Mouse (Mus musculus) small intestine, adult 2 months (tissue): ENCODE measurements around the gene Ddt. TPM values are rescaled to one million over a fixed set of nuclear protein-coding genes. Genes with fewer than 3 reads are reported as not detected.

Experiments
- H3K27ac ChIP-seq: fragments of 200-500 bp; 2 replicates; pipeline ENCODE4 v1.5.1; 2012; ENCODE audit warnings: low read depth, low read length, control low read depth, inconsistent platforms; ENCODE audit not compliant: insufficient read depth
- H3K27me3 ChIP-seq: fragments of 200-500 bp; 2 replicates; pipeline ENCODE4 v1.6.1; 2012; ENCODE audit warnings: mild to moderate bottlenecking, moderate library complexity, low read length, inconsistent platforms; ENCODE audit not compliant: control insufficient read depth, insufficient read depth
- H3K36me3 ChIP-seq: fragments of 200-500 bp; 2 replicates; pipeline ENCODE4 v1.6.1; 2012; ENCODE audit warnings: mild to moderate bottlenecking, low read length, control low read depth, inconsistent platforms; ENCODE audit not compliant: control insufficient read depth, insufficient read depth
- H3K4me1 ChIP-seq: fragments of 200-500 bp; 2 replicates; pipeline ENCODE4 v1.6.1; 2012; ENCODE audit warnings: low read length, inconsistent platforms, mixed read lengths; ENCODE audit not compliant: control insufficient read depth, insufficient read depth, insufficient read length
- H3K4me3 ChIP-seq: fragments of 200-500 bp; 2 replicates; pipeline ENCODE4 v1.5.1; 2012; ENCODE audit warnings: low read depth, mild to moderate bottlenecking, control low read depth, inconsistent platforms, low read length, moderate library complexity
- CTCF ChIP-seq: fragments of 200-500 bp; IDR thresholded peaks from 2 replicates; pipeline ENCODE4 v1.5.1; 2012; ENCODE audit warnings: low read depth, mild to moderate bottlenecking, control low read depth, inconsistent platforms, low read length, moderate library complexity, mixed read lengths; ENCODE audit not compliant: insufficient replicate concordance, insufficient read length; ENCODE audit errors: extremely low read depth
- POLR2A ChIP-seq: fragments of 200-500 bp; IDR thresholded peaks from 2 replicates; pipeline ENCODE4 v1.6.1; 2012; ENCODE audit warnings: low read depth, mild to moderate bottlenecking, control low read depth, inconsistent platforms, low read length, moderate library complexity
- WGBS: fragments of 180-500 bp; shearing (Covaris S2); methylation state at CpG from one replicate; pipeline ENCODE4 v1.1.7; 2018; 5-methylcytosine and 5-hydroxymethylcytosine counted together
- polyA plus RNA-seq: library from polyadenylated mRNA; depleted of rRNA; stranded (reverse); fragments of >200 nt; gene quantifications from 2 replicates; pipeline ENCODE4 v1.2.3, GENCODE M21; 2012

Ddt gene
- polyA plus RNA-seq, 1 experiment: 67.8 TPM

DNA sequence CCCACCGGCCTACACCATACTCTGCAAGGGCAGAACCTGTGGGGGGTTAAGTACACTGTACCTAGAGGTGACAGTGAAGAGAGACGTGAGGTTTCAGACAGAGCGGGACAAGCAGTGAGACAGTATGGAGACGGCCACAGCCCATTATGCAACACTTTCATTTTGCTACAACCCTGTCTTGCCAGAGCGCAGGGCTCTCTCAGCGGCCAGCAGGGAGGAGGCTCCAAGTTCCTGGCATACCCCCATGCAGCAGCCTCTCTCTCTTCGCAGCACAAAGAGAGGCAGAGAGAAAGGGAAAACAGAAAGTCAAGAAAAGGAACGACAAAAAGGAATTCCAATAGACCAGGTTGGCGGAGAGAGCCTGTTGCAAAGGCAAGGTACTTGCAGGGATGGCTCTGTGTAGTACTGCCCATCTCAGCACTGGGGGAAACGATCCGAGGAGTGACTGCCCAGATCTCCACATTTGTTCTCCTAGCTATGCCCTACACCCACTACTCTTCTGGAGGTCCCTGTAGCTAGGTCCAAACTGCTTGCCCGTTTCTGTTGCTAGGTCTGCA, 24.5 kb upstream of the Ddt start:
- Histone ChIP-seq H3K27ac (peak overlapping the region; percentile 26), H3K4me1 (peaks cover 13% of the 10 kb centered on the region), H3K27me3 (no peaks in the 10 kb centered on the region), H3K4me3 (peak overlapping the region; percentile 68), H3K36me3 (no peaks in the 10 kb centered on the region)
- under 1% methylated on average over 12 of the region's 12 CpGs for WGBS
- TF ChIP-seq CTCF (no peak), POLR2A (no peak; the same call in 1 of the 2 replicates)

DNA sequence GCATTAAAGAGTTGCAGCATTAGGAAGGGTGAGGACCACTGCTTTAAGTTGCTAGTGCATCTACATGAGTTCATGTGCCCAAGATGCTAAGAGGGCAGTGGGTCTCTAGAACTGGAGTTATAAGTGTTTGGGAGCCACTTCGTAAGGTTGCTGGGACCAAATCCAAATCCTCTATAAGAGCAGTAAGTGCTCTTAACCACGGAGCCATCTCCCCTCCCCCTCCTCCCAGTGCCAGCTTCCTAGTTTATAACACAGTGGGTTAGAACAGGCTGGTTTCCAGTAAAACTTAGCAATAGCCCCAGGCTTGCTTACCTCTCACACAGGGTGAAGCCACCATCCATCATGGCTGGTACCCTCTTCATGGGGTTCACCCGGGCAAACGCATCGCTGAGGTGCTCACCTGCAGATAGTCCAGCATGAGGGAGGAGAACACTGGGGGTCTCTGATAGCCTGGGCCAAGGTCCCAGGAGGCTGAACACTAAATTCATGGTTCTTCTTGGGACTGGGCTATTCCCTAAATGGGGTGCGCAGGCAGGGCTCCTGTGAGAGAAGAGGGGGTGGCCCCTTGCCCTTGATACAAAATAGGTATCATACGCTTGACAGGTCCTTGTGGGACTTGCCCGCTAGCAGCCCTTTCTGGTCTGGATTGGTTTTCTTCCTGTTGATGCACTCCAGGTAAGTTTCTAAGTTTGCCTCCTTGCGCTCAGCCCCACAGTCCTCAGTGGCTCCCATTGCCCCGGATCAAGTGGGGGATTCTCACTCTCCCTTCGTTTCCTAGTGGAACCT, 23.7 kb upstream of the Ddt start:
- peak overlapping the region; percentile 68 for H3K4me3 ChIP-seq
- H3K27ac ChIP-seq: no peak overlapping the region
- 51% methylated on average over 11 of the region's 11 CpGs for WGBS
- TF ChIP-seq CTCF (no peak), POLR2A (no peak)
- H3K36me3 ChIP-seq: no peaks in the 10 kb centered on the region
- peaks cover 13% of the 10 kb centered on the region for H3K4me1 ChIP-seq
- no peaks in the 10 kb centered on the region for H3K27me3 ChIP-seq

- H3K27me3 ChIP-seq: no peaks in the 10 kb centered on the region
- 5% methylated on average over 3 of the region's 3 CpGs for WGBS
- peak overlapping the region; percentile 83 for H3K27ac ChIP-seq
- TF ChIP-seq CTCF (no peak), POLR2A (no peak)
- no peak overlapping the region for H3K4me3 ChIP-seq
- no peaks in the 10 kb centered on the region for H3K36me3 ChIP-seq
- H3K4me1 ChIP-seq: peaks cover 16% of the 10 kb centered on the region
These were observed 21.7 kb upstream of the Ddt start for GRCm38 (mm10) chr10:75794880-75795279.

DNA sequence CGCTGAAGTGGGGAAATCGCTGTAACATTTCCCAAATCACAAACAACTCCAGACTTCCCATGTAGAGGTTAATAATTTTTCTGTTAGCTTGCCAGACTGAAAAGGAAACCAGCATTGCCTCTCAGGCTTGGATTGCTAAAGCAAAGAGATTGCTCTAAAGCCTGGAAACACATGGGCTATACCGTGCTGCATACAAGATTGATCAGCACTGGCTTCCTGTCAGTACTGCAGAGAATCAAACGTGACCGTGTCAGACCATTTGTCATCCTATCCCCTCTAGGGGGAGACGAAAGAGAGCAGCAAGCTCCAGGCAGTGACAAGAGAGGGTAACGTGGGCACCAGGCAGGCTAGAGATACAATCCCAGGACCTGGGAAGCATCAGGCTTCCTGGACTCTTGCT, 17.6 kb upstream of the Ddt start:
- peaks cover 23% of the 10 kb centered on the region for H3K4me1 ChIP-seq
- WGBS: 38% methylated on average over 7 of the region's 7 CpGs
- peak overlapping the region; percentile 3; the same call in 1 of the 2 replicates for H3K27ac ChIP-seq
- H3K36me3 ChIP-seq: peaks cover 2% of the 10 kb centered on the region; the same call in 1 of the 2 replicates
- no peaks in the 10 kb centered on the region for H3K27me3 ChIP-seq
- H3K4me3 ChIP-seq: no peak overlapping the region
- no peak for TF ChIP-seq CTCF
- no peak for TF ChIP-seq POLR2A

GRCm38 (mm10) chr10:75789841-75790240, 16.6 kb upstream of the Ddt start:
- Histone ChIP-seq H3K36me3 (peaks cover 2% of the 10 kb centered on the region; the same call in 1 of the 2 replicates), H3K4me1 (peaks cover 18% of the 10 kb centered on the region), H3K4me3 (no peak overlapping the region), H3K27ac (peak overlapping the region; percentile 4; the same call in 1 of the 2 replicates), H3K27me3 (no peaks in the 10 kb centered on the region)
- no peak for TF ChIP-seq POLR2A
- no peak for TF ChIP-seq CTCF
- 33% methylated on average over 5 of the region's 5 CpGs for WGBS

GRCm38 (mm10) chr10:75789081-75789735, 16.0 kb upstream of the Ddt start:
- 66% methylated on average over 6 of the region's 6 CpGs for WGBS
- peaks cover 2% of the 10 kb centered on the region; the same call in 1 of the 2 replicates for H3K36me3 ChIP-seq
- 0 out of 2 replicates have a peak overlapping the region, but pooled peaks have one; percentile 25 for H3K27ac ChIP-seq
- no peak overlapping the region for H3K4me3 ChIP-seq
- TF ChIP-seq CTCF (no peak), POLR2A (no peak)
- H3K27me3 ChIP-seq: no peaks in the 10 kb centered on the region
- peaks cover 12% of the 10 kb centered on the region for H3K4me1 ChIP-seq

- Histone ChIP-seq H3K27me3 (no peaks in the 10 kb centered on the region), H3K4me3 (no peak overlapping the region), H3K36me3 (peaks cover 2% of the 10 kb centered on the region; the same call in 1 of the 2 replicates), H3K27ac (no peak overlapping the region), H3K4me1 (peaks cover 10% of the 10 kb centered on the region)
- 95% methylated on average over 8 of the region's 8 CpGs for WGBS
- TF ChIP-seq POLR2A: no peak
- no peak for TF ChIP-seq CTCF
These were observed 15.1 kb upstream of the Ddt start for GRCm38 (mm10) chr10:75788277-75788676.
